Mouse (Mus musculus) CD4-positive helper T cell, adult 2 months (primary cell): ENCODE results near the gene Fhad1.
A peak's percentile ranks its signal among the peaks of the same experiment; 100 is the strongest.

Experiments
- DNase-seq: peaks from one replicate; pipeline ENCODE4 v3.0.0-alpha.2; 2012; ENCODE audit warnings: low read depth, missing footprints, low spot score

Gene Fhad1

DNA sequence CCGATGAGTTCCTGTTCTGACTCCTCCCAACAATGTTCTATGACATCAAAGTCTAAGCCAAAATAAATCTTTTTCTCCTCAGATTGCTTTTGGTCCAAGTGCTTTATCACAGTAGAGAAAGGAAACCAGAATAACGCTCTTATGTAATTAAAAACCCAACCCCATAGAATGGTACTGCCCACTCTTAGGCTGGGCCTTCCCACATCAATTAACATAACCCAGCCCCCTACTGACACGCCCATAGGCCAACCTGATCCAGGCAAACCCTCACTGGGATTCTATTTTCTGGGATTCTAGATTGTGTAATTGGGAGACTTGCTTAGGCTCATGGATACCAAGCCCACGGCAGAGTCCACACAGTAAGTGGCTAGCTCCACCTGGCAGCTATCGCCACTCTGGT is 149.9 kb downstream of the Fhad1 start:
- DNase-seq, result no peak

DNA sequence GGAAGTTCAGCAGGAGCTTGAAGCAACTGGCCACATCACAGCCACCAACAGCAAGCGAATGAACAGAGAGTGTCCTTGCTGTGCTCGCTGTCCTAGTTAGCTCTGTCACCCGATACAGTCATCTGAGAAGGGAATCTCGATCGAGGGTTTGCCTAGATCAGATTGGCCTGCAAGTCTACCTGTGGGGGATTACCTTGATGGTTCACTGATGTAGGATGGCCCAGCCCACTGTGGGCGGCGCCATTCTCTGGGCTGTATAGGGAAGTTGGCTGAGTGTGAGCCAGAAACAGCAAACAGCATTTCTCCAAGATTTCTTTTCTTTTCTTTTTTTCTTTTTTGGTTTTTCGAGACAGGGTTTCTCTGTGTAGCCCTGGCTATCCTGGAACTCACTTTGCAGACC is 150.4 kb downstream of the Fhad1 start:
- DNase-seq, result no peak

DNA sequence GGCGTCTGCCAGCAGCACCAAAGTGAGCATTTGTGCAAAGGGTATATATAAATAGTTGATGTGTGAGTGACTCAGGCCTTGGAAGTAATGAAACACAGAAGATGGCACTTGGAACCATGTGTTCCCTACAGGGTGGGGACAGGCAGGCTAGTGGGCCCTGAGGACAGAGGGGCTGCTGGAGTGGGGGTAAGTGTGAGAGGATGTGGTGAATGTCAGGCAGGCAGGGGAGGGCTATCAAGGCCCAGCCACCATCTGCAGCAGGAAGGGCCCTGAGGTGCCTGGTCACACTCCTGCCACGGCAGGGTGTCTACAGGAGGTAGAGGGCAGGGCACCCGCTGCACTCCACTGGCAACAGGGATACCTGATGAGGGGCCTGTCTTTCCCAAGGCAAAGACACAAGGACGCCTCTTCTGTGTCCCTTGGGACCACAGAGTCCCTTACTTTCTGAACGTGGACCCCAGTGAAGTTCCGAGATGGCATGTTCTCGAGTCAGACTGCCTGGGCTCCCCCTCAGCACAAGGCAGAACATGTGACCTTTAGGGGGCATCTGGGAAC is 151.1 kb downstream of the Fhad1 start:
- DNase-seq, result no peak

DNA sequence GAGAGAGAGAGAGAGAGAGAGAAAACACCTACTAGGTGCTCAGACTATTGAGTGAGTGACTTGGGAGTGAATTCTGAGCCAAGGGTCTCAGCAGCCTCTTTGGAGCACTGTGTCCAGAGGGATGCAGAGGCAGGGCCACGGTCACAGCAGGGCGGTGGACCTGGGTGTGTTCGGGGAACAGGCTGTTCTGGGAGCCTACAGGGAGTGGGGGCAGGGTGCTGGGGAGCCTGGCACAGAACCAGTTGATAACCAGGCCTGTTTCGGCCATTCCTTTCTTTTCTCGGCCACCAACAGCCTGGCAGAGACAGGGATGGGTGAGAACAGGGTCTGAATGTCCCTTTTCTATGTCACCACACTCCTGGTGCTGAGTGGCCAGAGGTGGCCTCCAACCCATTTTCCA is 152.0 kb downstream of the Fhad1 start:
- no peak for DNase-seq

DNA sequence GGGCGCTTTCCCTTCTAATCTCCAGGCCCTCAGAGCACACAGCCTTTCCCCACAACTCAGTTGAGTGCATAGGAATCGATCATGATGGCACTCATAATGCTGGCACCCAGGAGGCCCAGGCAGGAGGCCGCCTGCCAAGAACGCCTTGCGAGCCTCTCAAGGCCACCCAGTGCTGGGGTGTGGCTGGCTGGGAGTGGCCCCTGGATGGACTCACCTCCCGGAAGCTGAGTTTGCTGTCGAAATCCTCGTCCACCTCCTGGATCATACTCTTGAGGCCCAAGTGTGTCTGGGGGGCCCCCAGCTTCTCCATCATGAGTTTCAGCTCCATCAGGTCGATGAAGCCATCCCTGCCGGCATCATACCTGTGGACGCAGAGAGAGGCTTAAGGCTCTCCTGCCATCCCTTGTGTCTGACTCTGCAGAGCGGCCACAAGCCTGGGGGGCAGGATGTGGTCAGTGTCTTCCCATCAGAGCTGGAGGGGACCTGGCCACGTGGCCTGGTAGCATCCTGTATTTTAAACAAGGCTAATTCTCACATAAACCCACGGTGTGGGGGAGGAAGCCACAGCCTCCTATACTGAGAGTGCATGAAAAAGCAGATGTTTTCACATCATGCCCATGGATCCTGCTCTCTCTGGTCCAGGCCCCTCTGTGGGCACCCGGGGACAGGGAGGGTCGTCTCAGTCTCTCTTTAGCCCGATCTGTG is 153.1 kb downstream of the Fhad1 start:
- peak; percentile 64 for DNase-seq

DNA sequence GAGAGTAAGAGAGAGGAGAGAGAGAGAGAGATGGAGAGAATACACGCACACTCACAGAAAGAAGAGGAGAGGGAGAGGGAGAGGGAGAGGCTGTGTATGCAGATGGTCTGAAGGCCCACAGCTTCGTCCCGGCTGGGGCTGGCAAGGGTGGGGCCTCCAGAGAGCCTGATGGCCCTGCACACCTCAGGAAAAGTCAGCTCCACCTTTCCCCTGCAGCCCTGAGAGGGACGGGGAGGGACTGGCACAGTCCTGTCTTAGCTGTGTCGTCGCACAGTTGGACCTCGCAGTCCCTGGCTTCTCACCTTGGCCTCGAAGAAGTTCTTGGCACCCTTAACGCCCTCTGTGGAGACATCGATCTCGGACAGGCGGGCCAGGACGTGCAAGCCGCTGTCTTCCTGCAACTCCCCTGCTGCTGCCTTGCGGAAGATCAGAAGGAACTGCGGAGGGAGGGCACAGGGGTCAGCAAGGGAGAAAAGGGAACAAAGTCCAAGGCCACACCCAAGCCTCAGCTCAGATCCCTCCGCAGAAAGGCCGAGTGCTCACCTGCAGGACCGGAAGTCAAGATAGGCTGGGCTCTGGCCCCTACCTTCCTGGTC is 154.5 kb downstream of the Fhad1 start:
- no peak for DNase-seq

DNA sequence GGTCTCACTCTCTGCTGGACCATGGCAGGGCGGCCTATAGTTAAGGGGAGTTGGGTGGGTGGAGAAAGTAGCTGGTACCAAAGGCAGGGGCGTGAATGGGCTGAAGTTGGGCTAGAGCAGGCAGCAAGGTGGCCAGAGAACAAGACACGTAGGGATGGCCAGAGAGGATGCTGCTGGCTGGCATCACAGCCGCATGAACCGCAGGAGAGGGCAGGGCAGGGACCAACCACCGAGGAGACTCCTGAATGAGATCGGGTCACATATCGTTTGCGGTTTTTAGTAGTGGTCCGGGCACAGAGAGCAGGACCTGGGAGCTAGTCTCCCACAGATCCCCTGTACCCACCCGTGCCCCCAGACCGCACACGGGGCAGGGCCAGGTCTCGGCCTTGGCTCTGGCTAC is 155.5 kb downstream of the Fhad1 start:
- no peak for DNase-seq

DNA sequence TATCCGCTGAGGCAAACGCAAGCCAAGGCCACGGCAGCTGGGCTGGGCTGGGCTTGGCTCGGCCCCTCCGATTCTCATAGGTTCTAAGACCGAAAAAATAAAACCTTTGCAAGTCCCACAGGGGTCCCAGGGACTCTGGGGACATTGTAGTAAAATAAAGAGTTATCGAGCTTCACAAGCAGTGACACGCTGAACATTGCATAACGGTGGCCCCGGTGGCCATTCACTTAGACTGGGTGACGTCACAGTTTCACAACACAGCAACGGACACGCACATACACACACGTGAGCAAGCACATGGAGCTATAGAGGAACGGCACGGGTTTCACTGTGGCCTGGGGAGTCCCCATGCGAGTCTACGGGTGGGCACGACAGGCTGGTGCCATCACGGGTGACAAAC is 156.4 kb downstream of the Fhad1 start:
- DNase-seq, result no peak

DNA sequence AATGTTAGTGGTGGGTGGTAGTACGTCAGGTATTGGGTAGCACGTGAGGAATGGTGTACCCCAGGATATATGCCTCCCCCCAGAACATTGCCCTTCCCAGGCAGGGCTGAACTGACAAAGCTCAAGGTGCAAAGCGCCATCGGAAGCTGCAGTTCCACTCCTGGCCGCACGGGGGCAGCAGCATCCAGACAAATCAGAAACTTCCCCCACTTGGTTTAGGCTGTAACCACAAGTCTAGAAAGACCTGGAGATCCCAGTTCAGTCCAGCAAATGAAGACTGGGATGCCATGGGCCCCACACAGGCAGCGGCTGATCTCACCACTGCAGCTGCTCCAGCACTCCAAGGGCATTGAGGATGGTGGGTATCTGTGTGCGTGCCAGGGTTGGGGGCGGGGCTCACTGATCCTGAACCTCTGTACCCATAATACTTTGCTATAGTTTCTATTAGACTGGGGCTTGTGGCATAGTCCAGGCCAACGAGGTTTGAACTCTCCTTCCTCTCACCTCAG is 157.4 kb downstream of the Fhad1 start:
- peak; percentile 66 for DNase-seq

DNA sequence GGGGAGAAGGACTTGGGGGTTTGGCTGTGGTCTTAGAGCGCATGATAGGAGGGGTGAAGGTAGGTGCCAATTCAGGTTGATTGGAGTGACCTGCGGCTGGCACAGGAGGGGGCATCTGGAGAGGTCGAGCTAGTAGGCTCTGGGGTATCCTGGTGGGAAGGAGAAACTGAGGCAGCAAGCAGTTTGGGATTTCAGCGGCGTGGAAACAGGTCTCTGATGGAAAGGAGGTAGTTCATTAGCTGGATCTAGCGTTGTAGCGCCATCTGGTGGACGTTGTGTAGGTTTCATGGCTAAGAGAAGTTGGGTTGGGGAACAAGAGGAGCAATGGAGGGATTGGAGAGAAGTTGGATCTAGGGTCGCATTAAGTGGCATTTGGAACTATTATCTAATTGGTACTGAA is 161.4 kb downstream of the Fhad1 start:
- DNase-seq, result peak; percentile 65

DNA sequence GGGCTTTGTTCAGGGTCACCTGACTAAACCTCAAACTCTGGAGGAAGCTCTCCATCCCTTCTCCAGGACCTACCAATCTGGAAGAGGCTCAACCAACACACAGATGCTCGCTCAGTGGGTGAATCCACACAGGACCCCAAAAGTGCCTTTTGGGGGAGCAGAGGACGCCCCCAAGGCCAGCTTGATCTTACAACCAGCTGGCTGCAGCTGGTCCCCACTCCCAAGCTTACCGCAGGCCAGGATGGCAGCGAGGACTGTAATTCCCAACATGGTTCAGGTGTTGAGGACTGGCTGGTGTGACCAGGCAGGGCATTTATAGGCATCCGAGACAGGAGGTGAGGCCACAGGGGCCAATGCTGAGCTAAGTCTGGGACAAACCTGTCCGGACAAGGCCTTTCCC is 168.9 kb downstream of the Fhad1 start, which contains the start of gene Ctrc:
Gene Ctrc, minus strand, starts transcription at position 361 of the 400 bp plus-strand sequence.
- DNase-seq, result no peak
